Mouse (Mus musculus) cortical plate, adult 2 months (tissue): ENCODE results near the gene Olfr889.
"Not testable (repeated sequence)": the region's sequence is repeated elsewhere in the genome, so short reads cannot be mapped to it uniquely, and the experiment has no call there.

Experiments used
- CTCF ChIP-seq: fragments of 200-500 bp; IDR thresholded peaks from 2 replicates; pipeline ENCODE4 v1.5.1; 2011; ENCODE audit warnings: mild to moderate bottlenecking, control low read depth, low read length; ENCODE audit not compliant: insufficient read depth; ENCODE audit errors: extremely low read depth
- POLR2A ChIP-seq: fragments of 200-500 bp; IDR thresholded peaks from 2 replicates; pipeline ENCODE4 v1.6.1; 2011; ENCODE audit warnings: mild to moderate bottlenecking, low read length, control low read depth; ENCODE audit not compliant: insufficient read depth; ENCODE audit errors: extremely low read depth

DNA sequence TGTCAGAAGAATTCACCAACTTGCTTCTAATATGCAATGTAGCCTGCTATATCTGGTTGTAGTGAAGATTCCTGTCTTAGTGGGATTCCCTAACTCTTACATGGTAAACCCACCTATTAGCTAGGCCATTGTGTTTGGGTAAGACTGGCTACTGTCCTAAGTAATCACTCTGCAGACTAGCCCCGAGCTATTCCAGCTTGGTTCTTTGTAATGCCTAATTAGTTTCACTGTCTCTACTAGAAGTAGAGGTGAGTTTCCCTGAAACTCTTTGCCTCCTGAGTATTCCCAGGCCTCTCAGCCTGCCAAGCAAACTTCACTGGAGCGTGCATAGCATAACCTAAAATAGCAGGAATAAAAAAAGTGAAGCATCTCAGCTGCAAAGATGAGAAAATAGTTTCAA lies 53.3 kb downstream of the Olfr889 start:
- not testable (repeated sequence) for TF ChIP-seq CTCF, POLR2A
